Mouse (Mus musculus) heart, postnatal 0 days (tissue): ENCODE results near the gene Col9a1.

Experiments used
- CTCF ChIP-seq: IDR thresholded peaks from 2 replicates; pipeline ENCODE4 v1.5.1; 2016; ENCODE audit warnings: antibody characterized with exemption, control low read depth, low read depth
- EP300 ChIP-seq: IDR thresholded peaks from 2 replicates; pipeline ENCODE4 v1.6.1; 2016; ENCODE audit warnings: antibody characterized with exemption, low read depth

- TF ChIP-seq CTCF (peak; percentile 85), EP300 (no peak)
These were observed 40.3 kb upstream of the Col9a1 start for GRCm38 (mm10) chr1:24137133-24137532.
